Mouse (Mus musculus): ENCODE data around the gene Cyb5r1.

Gene Cyb5r1

DNA sequence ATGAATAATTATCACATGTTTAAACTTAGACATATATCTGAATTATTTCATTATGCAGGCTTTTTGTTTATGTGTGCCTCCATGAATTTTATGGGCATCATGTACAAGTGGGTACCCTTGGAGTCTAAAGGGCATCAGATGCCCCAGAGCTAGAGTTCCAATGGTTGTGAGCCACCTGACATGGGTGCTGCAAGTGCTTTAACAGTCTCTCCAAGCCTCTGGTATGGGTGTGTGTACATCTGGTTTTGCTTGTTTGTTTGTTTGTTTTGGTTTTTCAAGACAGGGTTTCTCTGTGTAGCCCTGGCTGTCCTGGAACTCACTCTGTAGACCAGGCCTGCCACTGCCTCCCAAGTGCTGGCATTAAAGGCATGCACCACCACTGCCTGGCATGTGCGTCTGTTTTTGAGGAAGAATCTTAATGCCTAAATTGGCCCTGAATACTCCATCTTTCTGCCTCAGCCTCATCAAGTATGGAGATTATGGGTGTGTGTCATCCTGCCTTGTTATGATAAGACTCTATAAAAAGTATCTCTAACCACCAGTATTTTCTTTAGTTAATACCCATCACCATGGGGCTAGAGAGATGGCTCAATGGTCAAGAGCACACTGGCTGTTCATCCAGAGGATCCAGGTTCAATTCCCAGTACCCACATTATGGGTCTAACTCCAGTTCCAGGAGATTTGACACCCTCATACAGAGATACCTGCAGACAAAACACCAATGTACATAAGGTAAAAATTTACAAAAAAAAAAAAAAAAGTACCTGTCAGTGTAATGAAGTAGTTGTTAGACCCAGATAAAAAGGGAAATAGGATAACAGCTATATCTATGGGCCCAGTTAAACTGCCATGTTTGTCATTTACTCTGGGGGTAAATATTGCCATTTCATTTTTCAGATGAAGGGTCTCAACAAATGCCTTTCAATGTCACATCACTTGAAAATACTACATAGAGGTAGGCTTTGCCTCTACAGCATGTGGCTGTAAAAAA lies 55.2 kb downstream of the Cyb5r1 start:
- no peak for DNase-seq (ENCODE audit: low spot score)

Measured in adipocyte (in vitro differentiated cells).